Mouse (Mus musculus) ZHBTc4 (cell line): ENCODE measurements around the gene 1700066M21Rik.

Experiments used
- DNase-seq: peaks from one replicate; pipeline ENCODE4 v3.0.0-alpha.2; 2011; ENCODE audit warnings: low read depth, low spot score

The 1700066M21Rik gene

DNA sequence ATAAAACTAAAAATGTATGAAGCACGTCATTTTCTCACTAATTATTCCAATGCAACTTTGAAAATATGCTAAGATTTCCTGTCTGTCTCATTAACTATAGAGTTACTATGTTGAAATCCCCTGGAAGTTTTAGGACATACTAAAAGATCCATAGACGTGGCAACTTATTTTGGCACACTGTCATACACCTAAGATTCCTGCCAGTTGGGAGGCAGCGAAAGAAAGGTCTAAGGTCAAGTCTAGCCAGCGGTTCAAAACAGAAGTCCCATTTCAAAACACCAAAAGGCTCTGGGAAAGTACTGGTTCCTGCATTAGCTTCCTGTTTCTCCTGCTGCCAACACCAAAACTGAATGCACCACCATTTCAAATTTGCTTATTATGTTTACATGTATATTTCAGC is 15.0 kb downstream of the 1700066M21Rik start:
- DNase-seq, result no peak

DNA sequence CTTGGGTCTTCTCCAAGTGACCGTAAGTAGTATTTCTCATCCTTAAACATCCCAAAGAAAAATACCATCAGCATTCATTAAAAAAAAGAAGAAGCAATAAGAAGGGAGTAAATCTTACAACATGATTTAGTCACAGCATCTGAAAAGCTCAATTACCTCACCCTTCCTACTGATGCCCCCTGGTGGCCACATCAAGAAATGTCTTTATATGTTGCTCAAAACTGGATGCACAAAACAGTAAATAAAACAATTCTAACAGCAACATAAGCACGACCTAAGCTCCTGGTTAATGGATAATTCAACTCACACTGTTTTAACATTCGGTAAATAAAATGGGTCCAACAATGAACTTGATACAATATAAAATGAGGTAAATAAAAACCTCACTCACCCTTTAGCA is 16.6 kb downstream of the 1700066M21Rik start:
- DNase-seq, result peak; percentile 74

- no peak for DNase-seq
Observed at GRCm38 (mm10) chr1:57400321-57400720, 22.9 kb downstream of the 1700066M21Rik start.

GRCm38 (mm10) chr1:57400877-57401276 is 23.5 kb downstream of the 1700066M21Rik start:
- no peak for DNase-seq

- no peak for DNase-seq
Observed at GRCm38 (mm10) chr1:57402116-57402515, 24.7 kb downstream of the 1700066M21Rik start.

DNA sequence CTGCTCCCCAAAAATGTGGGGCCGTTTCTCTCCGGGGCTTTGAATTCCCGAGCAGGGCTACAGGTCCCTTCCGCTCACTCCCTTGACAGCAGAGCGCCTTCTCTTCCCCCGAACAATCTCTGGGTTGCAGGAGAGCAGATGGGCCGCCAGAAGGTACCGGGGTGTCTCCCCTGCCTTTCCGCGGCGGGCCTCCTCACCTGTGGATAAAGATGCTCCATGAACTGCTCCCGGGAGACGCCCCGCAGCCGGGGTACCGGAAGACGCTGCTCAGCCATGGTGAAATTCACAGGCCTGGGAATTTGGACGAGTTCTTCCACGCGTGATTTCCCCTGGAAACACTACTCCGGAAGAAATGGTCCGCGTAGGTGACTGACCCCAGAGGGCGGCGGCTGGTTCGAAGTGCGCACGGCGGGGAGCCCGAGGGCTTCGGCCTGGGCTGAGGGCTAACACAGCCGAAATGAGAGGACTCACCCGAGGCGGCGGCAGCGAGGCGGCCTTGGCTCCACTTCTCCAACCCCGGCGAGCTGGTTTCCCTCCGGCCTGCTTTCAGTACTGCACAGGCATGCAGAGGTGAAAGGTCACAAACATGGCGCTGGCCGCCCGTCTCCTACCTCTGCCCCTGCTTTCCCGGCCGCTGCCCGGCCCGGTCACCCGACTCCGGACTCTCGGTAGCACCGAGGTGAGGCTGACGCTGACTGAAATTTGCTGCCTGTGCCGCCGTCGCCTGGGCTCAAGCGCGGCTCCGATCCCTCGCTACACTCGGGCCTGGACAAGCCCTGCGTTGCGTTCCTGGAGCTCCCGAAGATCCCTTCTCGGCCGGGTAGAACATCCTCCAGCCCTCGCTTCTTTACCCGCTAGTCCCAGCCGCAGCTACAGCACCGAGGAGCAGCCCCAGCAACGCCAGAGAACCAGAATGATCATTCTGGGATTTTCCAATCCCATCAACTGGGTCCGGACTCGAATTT is 29.0 kb downstream of the 1700066M21Rik start, which contains the start of the genes Maip1 and Tyw5:
TSS of gene Maip1 (plus strand) at position 142 of the 965 bp plus-strand sequence.
TSS of gene Tyw5 (minus strand) at position 915 of the 965 bp plus-strand sequence.
- DNase-seq, result peak; percentile 93

DNA sequence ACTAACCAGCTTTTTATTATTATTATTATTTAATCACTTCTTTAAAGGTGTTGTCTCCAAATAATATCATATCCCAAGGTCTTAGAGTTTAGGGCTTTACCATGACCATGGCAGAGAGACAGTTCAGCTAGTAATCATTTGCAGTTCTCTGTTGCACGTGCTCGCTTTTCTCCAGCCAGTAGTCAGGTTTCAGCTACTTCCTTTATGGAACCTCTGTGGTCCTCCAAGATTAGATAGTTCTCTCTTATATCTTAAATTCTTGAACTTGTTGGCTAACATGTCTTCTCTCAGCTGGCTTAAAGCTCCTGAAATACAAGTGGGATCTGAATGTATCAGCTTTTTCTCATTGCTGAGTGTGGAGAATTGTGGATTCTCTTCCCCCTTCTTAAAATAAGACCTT is 31.6 kb downstream of the 1700066M21Rik start:
- no peak for DNase-seq

DNA sequence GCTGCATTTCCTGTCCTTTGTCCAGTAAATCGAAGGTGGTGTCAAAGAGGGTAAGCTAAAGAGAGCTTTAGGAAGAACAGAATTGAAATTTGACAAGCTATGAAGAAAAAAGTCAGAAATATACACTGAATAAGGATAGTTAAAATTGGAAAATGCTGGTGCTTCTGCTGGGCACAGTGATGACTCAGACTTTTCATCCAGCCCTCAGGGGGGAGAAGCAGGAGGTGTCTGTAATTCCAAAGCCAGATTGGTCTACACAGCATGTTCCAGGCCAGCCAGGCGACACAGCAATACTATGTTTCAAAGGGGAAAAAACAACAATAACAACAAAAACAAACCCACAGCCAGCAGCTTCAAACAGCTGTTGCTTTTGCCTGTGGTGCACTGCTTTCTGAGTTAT is 36.0 kb downstream of the 1700066M21Rik start:
- DNase-seq, result no peak

DNA sequence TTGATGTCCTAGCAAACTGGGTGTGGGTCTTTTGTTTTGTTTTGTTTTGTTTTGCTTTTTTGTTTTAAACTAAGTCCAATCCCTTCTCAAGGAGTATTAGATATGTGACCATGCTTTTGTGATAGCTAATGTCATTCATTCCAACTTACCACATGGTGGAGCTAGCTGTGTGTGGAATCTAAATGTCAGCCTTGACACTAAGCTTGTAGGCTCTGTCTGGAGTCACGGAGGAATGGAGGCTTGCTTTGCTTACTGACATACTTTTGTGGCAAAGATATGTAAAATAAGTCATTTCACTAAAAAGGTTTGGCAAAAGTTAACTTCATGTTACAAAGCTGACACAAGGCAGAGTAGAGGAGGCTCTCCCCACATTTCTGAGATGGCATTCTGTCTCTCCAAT is 46.3 kb downstream of the 1700066M21Rik start:
- DNase-seq, result peak; percentile 65

GRCm38 (mm10) chr1:57428368-57429308 is 51.2 kb downstream of the 1700066M21Rik start:
- DNase-seq, result peak; percentile 80

- DNase-seq, result peak; percentile 44
Observed at GRCm38 (mm10) chr1:57429786-57430483, 52.5 kb downstream of the 1700066M21Rik start.

DNA sequence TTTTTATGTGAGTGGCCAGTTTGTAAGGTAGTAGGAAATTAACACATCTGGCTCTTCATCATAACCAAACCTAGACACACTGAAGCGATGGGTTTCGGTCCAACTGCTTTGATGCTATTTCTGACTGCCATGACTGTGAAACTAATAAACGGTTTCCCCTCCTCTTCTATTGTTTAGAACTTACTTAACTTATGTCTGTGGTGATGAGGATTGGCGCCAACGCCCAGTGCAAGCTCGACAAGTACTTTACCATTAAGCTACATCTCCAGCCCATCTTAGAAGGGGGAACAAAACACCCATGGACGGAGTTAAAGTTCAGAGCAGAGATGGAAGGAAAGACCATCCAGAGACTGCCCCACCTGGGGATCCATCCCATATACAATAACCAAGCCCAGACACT is 55.7 kb downstream of the 1700066M21Rik start:
- no peak for DNase-seq
